Mouse (Mus musculus) mouse embryonic stem cell (cell line): ENCODE data around the gene Bdnf.

Experiments used
- in situ Hi-C, 2 experiments: fragments of 300-500 bp; cut with MboI; formaldehyde crosslinking; loops; 1 replicate in 1 of 2; 3 replicates in 1 of 2; pipeline ENCODE4 v1.14.3; 2019 to 2020; ENCODE audit warnings: low sequenced_read_pairs in 2 of 2, low pct_unique_long_range_greater_than_20kb in 1 of 2, mixed read lengths in 1 of 2; ENCODE audit not compliant: unreplicated experiment in 1 of 2

Bdnf gene

GRCm38 (mm10) chr2:109748815-109749214 is 74.3 kb downstream of the Bdnf start:
- in situ Hi-C loops: no loop called here

DNA sequence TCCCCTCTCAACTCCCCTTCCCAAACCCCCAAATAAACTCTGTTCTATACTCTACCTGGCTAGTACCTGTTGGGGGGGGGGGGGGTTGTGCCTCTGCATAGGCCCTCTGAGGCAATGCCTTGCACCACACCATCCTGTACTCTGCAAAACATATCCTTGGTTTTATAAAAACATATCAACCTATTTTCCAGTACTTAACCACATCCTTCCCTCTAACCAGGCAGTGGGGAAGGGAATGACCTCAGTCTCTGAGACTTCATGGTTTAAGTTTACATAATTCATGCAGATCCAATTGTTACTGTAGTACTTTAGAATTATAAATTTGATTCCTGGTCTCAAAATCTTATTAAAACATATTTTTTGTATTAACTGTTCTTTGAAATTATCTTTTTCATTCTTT is 75.5 kb downstream of the Bdnf start:
- in situ Hi-C loops: no loop called here

DNA sequence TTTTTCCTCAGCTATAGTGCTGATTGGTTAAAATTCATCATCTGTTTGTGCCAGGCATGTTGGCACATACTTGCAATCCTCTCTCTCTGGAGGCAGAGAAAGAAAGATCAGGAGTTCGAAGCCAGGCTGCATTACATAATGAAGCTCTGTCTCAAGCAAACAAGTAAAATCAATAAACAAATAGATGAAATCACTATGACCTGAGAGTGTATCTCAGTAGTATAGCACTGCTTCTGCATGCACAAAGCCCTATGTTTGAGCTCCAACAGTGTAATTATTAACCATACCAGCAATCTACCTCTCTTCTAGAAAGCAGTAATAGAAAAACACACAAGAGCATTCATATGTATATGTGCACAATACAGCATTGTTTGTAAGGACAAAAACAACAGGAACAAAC is 76.0 kb downstream of the Bdnf start:
- in situ Hi-C loops: no loop called here

DNA sequence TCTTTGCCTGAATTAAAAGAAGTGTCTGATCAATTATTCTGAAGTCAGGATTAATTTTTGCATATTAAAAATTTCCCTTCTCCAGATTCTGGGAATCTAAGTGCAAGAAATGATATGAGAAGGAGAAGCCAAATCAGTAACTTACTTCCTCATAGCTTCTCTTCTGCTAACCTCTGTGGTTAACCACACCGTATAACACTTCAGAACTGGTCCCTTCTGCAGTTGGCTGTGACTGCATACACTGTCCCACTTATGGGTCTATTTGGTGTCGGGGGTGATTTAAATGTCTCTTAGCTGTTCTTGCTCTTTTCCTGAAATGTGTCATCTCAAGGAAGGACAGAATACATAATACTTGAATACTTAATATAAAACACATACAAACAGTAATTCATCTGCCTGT is 81.8 kb downstream of the Bdnf start:
- in situ Hi-C loops: no loop called here

- in situ Hi-C loops: no loop called here
These were observed 92.3 kb downstream of the Bdnf start for GRCm38 (mm10) chr2:109766772-109767171.

GRCm38 (mm10) chr2:109768814-109769213 is 94.3 kb downstream of the Bdnf start:
- in situ Hi-C loops: no loop called here

- in situ Hi-C loops: no loop called here
These were observed 101.9 kb downstream of the Bdnf start for GRCm38 (mm10) chr2:109776374-109776773.
